Mouse (Mus musculus) heart, embryonic 12.5 days (tissue): ENCODE results near the gene Nkain2. TPM values are rescaled to one million over a fixed set of nuclear protein-coding genes. Genes with fewer than 3 reads are reported as not detected.
A peak's percentile ranks its signal among the peaks of the same experiment; 100 is the strongest.
"Not testable (repeated sequence)": the region's sequence is repeated elsewhere in the genome, so short reads cannot be mapped to it uniquely, and the experiment has no call there.

Experiments used
- ATAC-seq: fragments of 200-750 bp; cut with Nextera tagmentation; 2 replicates; pipeline ENCODE4 v1.8.0; 2017; ENCODE audit warnings: moderate TSS enrichment, moderate library complexity; ENCODE audit not compliant: insufficient number of reproducible peaks, low FRiP score
- H3K27ac ChIP-seq: fragments of 300-500 bp; sonication (generic); 2 replicates; pipeline ENCODE4 v1.5.1; 2016; ENCODE audit warnings: mild to moderate bottlenecking, moderate library complexity; ENCODE audit not compliant: poor library complexity, severe bottlenecking
- H3K27me3 ChIP-seq: fragments of 300-500 bp; sonication (generic); replicated peaks from 2 replicates; pipeline ENCODE4 v1.6.1; 2016; ENCODE audit warnings: mild to moderate bottlenecking, moderate library complexity
- H3K36me3 ChIP-seq: fragments of 300-500 bp; sonication (generic); 2 replicates; pipeline ENCODE4 v1.6.1; 2016; ENCODE audit warnings: mild to moderate bottlenecking, moderate library complexity
- H3K4me1 ChIP-seq: fragments of 300-500 bp; sonication (generic); replicated peaks from 2 replicates; pipeline ENCODE4 v1.6.1; 2016; ENCODE audit warnings: mild to moderate bottlenecking
- H3K4me2 ChIP-seq: fragments of 300-500 bp; sonication (generic); 2 replicates; pipeline ENCODE4 v1.6.1; 2016; ENCODE audit warnings: mild to moderate bottlenecking, moderate library complexity
- H3K4me3 ChIP-seq: fragments of 300-500 bp; sonication (generic); 2 replicates; pipeline ENCODE4 v1.5.1; 2016; ENCODE audit warnings: mild to moderate bottlenecking
- H3K9ac ChIP-seq: fragments of 300-500 bp; sonication (generic); 2 replicates; pipeline ENCODE4 v1.6.1; 2016; ENCODE audit warnings: mild to moderate bottlenecking, moderate library complexity
- H3K9me3 ChIP-seq: fragments of 300-500 bp; sonication (generic); replicated peaks from 2 replicates; pipeline ENCODE4 v1.6.1; 2016; ENCODE audit warnings: mild to moderate bottlenecking, moderate library complexity
- WGBS: fragments of 180-500 bp; shearing (Covaris S2); methylation state at CpG from one replicate; pipeline ENCODE4 v1.1.7; 2016; 5-methylcytosine and 5-hydroxymethylcytosine counted together
- polyA plus RNA-seq: library from polyadenylated mRNA; unstranded; fragments of >200 nt; fragmentation: Nextera tagmentation; extraction: Ambion mirVana; gene quantifications from 2 replicates; pipeline ENCODE4 v1.2.1, GENCODE M21; 2016

Gene Nkain2
- polyA plus RNA-seq, 1 experiment from 2014 or later: 1.00 TPM

- ATAC-seq: no peak
- Histone ChIP-seq H3K27ac (no peak overlapping the region), H3K4me1 (no peaks in the 10 kb centered on the region), H3K36me3 (no peaks in the 10 kb centered on the region), H3K4me3 (no peak overlapping the region), H3K27me3 (no peaks in the 10 kb centered on the region), H3K9ac (no peak overlapping the region), H3K9me3 (no peaks in the 10 kb centered on the region), H3K4me2 (no peak overlapping the region)
- 65% methylated on average over 5 of the region's 5 CpGs for whole genome bisulfite sequencing
Observed at GRCm38 (mm10) chr10:32052546-32053295, 837.5 kb downstream of the Nkain2 start.

DNA sequence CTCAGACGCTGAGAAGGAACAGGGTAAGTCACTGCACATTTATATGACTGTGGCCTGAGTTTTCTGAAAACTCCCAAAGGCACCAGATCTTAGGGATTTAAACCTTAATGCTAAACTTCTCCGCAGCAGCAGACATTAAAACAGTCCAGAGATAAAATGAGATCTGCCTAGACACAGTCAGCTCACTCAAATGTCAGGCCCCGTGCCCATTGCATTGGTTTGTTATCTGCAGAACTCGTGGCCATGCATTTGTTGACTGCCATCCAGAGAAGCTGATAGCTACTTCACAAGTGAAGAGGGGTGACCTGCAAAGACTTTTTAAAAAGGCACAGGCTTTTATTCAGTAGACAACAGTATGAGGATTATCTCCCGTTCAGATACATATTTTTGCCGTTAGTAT lies 838.2 kb downstream of the Nkain2 start:
- no peak overlapping the region for H3K4me2 ChIP-seq
- 56% methylated on average over 6 of the region's 6 CpGs for WGBS
- H3K9ac ChIP-seq: no peak overlapping the region
- no peaks in the 10 kb centered on the region for H3K36me3 ChIP-seq
- no peaks in the 10 kb centered on the region for H3K27me3 ChIP-seq
- H3K9me3 ChIP-seq: no peaks in the 10 kb centered on the region
- no peaks in the 10 kb centered on the region for H3K4me1 ChIP-seq
- H3K27ac ChIP-seq: no peak overlapping the region
- no peak overlapping the region for H3K4me3 ChIP-seq
- no peak for ATAC-seq

GRCm38 (mm10) chr10:32029996-32030395 lies 860.3 kb downstream of the Nkain2 start:
- H3K9me3 ChIP-seq: no peaks in the 10 kb centered on the region
- no peaks in the 10 kb centered on the region for H3K36me3 ChIP-seq
- no peak overlapping the region for H3K4me2 ChIP-seq
- no peak overlapping the region for H3K27ac ChIP-seq
- no peaks in the 10 kb centered on the region for H3K27me3 ChIP-seq
- H3K4me1 ChIP-seq: no peaks in the 10 kb centered on the region
- WGBS: 33% methylated on average over 1 of the region's 1 CpGs
- H3K4me3 ChIP-seq: no peak overlapping the region
- no peak for ATAC-seq
- H3K9ac ChIP-seq: no peak overlapping the region

DNA sequence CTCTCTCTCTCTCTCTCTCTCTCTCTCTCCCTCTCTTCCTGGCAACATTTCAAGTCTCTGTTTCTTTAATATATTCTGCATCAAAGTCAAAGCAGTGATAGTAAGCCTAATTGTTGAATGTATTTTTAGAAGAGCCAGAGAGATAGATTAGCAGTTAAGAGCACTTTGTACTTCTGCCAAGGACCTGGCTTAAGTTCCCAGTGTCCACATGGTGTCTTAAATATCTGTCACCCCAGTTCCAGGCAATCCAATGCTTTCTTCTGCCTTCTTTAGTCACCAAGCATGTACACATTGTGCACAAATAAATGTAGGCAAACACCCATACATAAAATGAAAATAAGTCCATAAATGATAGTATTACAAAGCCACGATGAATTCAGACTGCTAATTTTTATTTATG lies 871.9 kb downstream of the Nkain2 start:
- Histone ChIP-seq H3K27ac (no peak overlapping the region), H3K9me3 (no peaks in the 10 kb centered on the region), H3K4me3 (no peak overlapping the region), H3K4me2 (no peak overlapping the region), H3K27me3 (no peaks in the 10 kb centered on the region), H3K9ac (no peak overlapping the region), H3K4me1 (no peaks in the 10 kb centered on the region), H3K36me3 (no peaks in the 10 kb centered on the region)
- 74% methylated on average over 1 of the region's 1 CpGs for WGBS
- ATAC-seq: no peak

- Histone ChIP-seq H3K9ac (no peak overlapping the region), H3K4me2 (no peak overlapping the region), H3K9me3 (no peaks in the 10 kb centered on the region), H3K4me3 (no peak overlapping the region), H3K4me1 (no peaks in the 10 kb centered on the region), H3K27ac (no peak overlapping the region), H3K27me3 (no peaks in the 10 kb centered on the region), H3K36me3 (no peaks in the 10 kb centered on the region)
- WGBS: 79% methylated on average over 1 of the region's 1 CpGs
- ATAC-seq: no peak
Observed at GRCm38 (mm10) chr10:32001216-32001753, 889.0 kb downstream of the Nkain2 start.

GRCm38 (mm10) chr10:31993205-31993604 lies 897.1 kb downstream of the Nkain2 start:
- Histone ChIP-seq H3K9me3 (no peaks in the 10 kb centered on the region), H3K9ac (no peak overlapping the region), H3K36me3 (no peaks in the 10 kb centered on the region), H3K27me3 (no peaks in the 10 kb centered on the region), H3K4me3 (no peak overlapping the region), H3K4me2 (no peak overlapping the region), H3K27ac (no peak overlapping the region), H3K4me1 (no peaks in the 10 kb centered on the region)
- WGBS: 57% methylated on average over 1 of the region's 1 CpGs
- ATAC-seq: peak; percentile 68

DNA sequence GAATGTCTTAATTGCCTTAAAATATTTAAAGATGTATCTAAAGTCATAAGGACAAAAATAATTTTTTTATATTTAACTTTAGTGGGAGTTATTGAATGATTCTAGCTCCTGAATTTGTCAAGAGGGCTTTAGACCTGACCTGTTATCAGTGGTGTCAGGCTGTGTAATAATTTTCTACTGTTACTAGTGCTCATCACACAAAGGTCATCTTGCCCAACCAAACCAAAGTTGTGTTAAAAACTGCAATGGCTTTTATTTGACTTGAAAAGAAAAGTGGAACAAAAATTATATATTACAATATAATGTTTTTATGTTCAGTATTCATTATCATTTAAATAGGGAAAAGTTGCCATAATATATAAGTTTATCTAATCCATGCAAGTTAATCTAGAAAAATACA lies 911.9 kb downstream of the Nkain2 start:
- Histone ChIP-seq H3K9ac (no peak overlapping the region), H3K4me3 (no peak overlapping the region), H3K4me2 (no peak overlapping the region), H3K27ac (no peak overlapping the region), H3K9me3 (no peaks in the 10 kb centered on the region), H3K27me3 (no peaks in the 10 kb centered on the region), H3K36me3 (no peaks in the 10 kb centered on the region), H3K4me1 (no peaks in the 10 kb centered on the region)
- ATAC-seq: no peak

- 86% methylated on average over 2 of the region's 2 CpGs for WGBS
- Histone ChIP-seq H3K27ac (no peak overlapping the region), H3K27me3 (no peaks in the 10 kb centered on the region)
Observed at GRCm38 (mm10) chr10:31947178-31947726, 943.0 kb downstream of the Nkain2 start.

GRCm38 (mm10) chr10:31931961-31932360 lies 958.3 kb downstream of the Nkain2 start:
- no peaks in the 10 kb centered on the region for H3K4me1 ChIP-seq
- 76% methylated on average over 2 of the region's 2 CpGs for WGBS
- no peak overlapping the region for H3K27ac ChIP-seq
- H3K4me2 ChIP-seq: no peak overlapping the region
- H3K9ac ChIP-seq: no peak overlapping the region
- H3K27me3 ChIP-seq: no peaks in the 10 kb centered on the region
- no peaks in the 10 kb centered on the region for H3K36me3 ChIP-seq
- no peak overlapping the region for H3K4me3 ChIP-seq
- no peak for ATAC-seq
- 0 out of 2 replicates have a peak, but pooled peaks cover 2% of the 10 kb centered on the region for H3K9me3 ChIP-seq

More at GRCm38 (mm10) chr10:31947178-31947726, 943.0 kb downstream of the Nkain2 start:
- H3K36me3 ChIP-seq: no peaks in the 10 kb centered on the region
- no peak overlapping the region for H3K4me2 ChIP-seq
- no peak overlapping the region for H3K9ac ChIP-seq
- no peaks in the 10 kb centered on the region for H3K9me3 ChIP-seq
- no peak for ATAC-seq
- H3K4me3 ChIP-seq: no peak overlapping the region
- no peaks in the 10 kb centered on the region for H3K4me1 ChIP-seq

- H3K4me3 ChIP-seq: no peak overlapping the region
- WGBS: 71% methylated on average over 5 of the region's 5 CpGs
- 0 out of 2 replicates have a peak, but pooled peaks cover 2% of the 10 kb centered on the region for H3K9me3 ChIP-seq
- no peak overlapping the region for H3K9ac ChIP-seq
- H3K4me2 ChIP-seq: no peak overlapping the region
- H3K36me3 ChIP-seq: no peaks in the 10 kb centered on the region
- ATAC-seq: no peak
- no peaks in the 10 kb centered on the region for H3K27me3 ChIP-seq
- no peaks in the 10 kb centered on the region for H3K4me1 ChIP-seq
- H3K27ac ChIP-seq: no peak overlapping the region
Observed at GRCm38 (mm10) chr10:31927657-31928056, 962.6 kb downstream of the Nkain2 start.

DNA sequence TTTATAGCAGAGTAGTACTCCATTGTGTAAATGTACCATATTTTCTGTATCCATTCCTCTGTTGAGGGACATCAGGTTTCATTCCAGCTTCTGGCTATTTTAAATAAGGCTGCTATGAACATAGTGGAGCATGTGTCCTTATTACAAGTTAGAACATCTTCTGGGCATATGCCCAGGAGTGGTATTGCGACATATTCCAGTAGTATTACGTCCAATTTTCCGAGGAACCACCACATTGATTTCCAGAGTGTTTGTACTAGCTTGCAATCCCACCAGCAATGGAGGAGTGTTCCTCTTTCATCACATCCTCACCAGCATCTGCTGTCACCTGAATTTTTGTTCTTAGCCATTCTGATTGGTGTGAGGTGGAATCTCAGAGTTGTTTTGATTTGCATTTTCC lies 969.4 kb downstream of the Nkain2 start:
- H3K27ac ChIP-seq, H3K9me3 ChIP-seq, H3K4me2 ChIP-seq, H3K4me3 ChIP-seq, H3K27me3 ChIP-seq, H3K9ac ChIP-seq, ATAC-seq, H3K4me1 ChIP-seq, H3K36me3 ChIP-seq: not testable (repeated sequence)
- WGBS: 79% methylated on average over 3 of the region's 3 CpGs
